Mouse (Mus musculus) gastrocnemius, postnatal 14 days (tissue): ENCODE measurements around the gene E2f6. TPM values are rescaled to one million over a fixed set of nuclear protein-coding genes. Genes with fewer than 3 reads are reported as not detected.

Experiments used
- DNase-seq: peaks from one replicate; pipeline ENCODE4 v3.0.0; 2021; ENCODE audit warnings: mixed read lengths
- intact Hi-C: fragments of 180-260 bp; cut with DNase I; formaldehyde crosslinking; loops from one replicate; pipeline ENCODE4 v1.15.1; 2025; ENCODE audit warnings: low total_unique reads
- total RNA-seq, 2 experiments: library from RNA; stranded (reverse); gene quantifications; 2 replicates each; pipeline ENCODE4 v1.2.3; 2021

Gene E2f6
- total RNA-seq, 2 experiments from 2014 or later: 55.0 to 62.3 TPM

- DNase-seq: peak; percentile 34
- intact Hi-C loops: no loop called here
Observed at GRCm38 (mm10) chr12:16837766-16838165, 27.0 kb downstream of the E2f6 start.

- intact Hi-C loops: no loop called here
Observed at GRCm38 (mm10) chr12:16840842-16841782, 30.3 kb downstream of the E2f6 start.

GRCm38 (mm10) chr12:16844623-16845592, 34.1 kb downstream of the E2f6 start:
- no peak for DNase-seq

More at GRCm38 (mm10) chr12:16840842-16841782, 30.3 kb downstream of the E2f6 start:
- DNase-seq: no peak

GRCm38 (mm10) chr12:16847204-16847792, 36.5 kb downstream of the E2f6 start:
- intact Hi-C loops: no loop called here
- DNase-seq: no peak

More at GRCm38 (mm10) chr12:16844623-16845592, 34.1 kb downstream of the E2f6 start:
- intact Hi-C loops: no loop called here

GRCm38 (mm10) chr12:16848501-16848900, 37.7 kb downstream of the E2f6 start:
- no peak for DNase-seq
- intact Hi-C loops: no loop called here

GRCm38 (mm10) chr12:16849821-16850220, 39.1 kb downstream of the E2f6 start:
- intact Hi-C loops: no loop called here
- DNase-seq: no peak

- intact Hi-C loops: no loop called here
- peak; percentile 88 for DNase-seq
Observed at GRCm38 (mm10) chr12:16850431-16851375, 39.9 kb downstream of the E2f6 start.

GRCm38 (mm10) chr12:16853431-16854165, 42.8 kb downstream of the E2f6 start:
- DNase-seq: peak; percentile 85
- intact Hi-C loops: no loop called here

- DNase-seq: no peak
- intact Hi-C loops: no loop called here
Observed at GRCm38 (mm10) chr12:16855632-16856305, 45.0 kb downstream of the E2f6 start.

- intact Hi-C loops: no loop called here
Observed at GRCm38 (mm10) chr12:16856306-16856679, 45.5 kb downstream of the E2f6 start.

GRCm38 (mm10) chr12:16858081-16858480, 47.3 kb downstream of the E2f6 start:
- intact Hi-C loops: no loop called here
- no peak for DNase-seq

More at GRCm38 (mm10) chr12:16856306-16856679, 45.5 kb downstream of the E2f6 start:
- DNase-seq: no peak

GRCm38 (mm10) chr12:16859781-16860180, 49.0 kb downstream of the E2f6 start:
- intact Hi-C loops: no loop called here
- no peak for DNase-seq

GRCm38 (mm10) chr12:16860533-16860932, 49.8 kb downstream of the E2f6 start:
- intact Hi-C loops: no loop called here
- no peak for DNase-seq

GRCm38 (mm10) chr12:16860961-16861360, 50.2 kb downstream of the E2f6 start:
- DNase-seq: no peak
- intact Hi-C loops: no loop called here

- no peak for DNase-seq
- intact Hi-C loops: no loop called here
Observed at GRCm38 (mm10) chr12:16864477-16864876, 53.7 kb downstream of the E2f6 start.

GRCm38 (mm10) chr12:16865871-16866270, 55.1 kb downstream of the E2f6 start:
- DNase-seq: no peak
- intact Hi-C loops: no loop called here

GRCm38 (mm10) chr12:16866460-16866859, 55.7 kb downstream of the E2f6 start:
- intact Hi-C loops: no loop called here
- DNase-seq: no peak
